Mouse (Mus musculus): ENCODE data around the gene Gm44596. TPM values are rescaled to one million over a fixed set of nuclear protein-coding genes. Genes with fewer than 3 reads are reported as not detected.

Gm44596 gene
- polyA plus RNA-seq, 1 experiment from 2014 or later: not detected

GRCm38 (mm10) chr6:128383752-128384151 is 8.4 kb downstream of the Gm44596 start:
- H3K36me3 ChIP-seq: no peaks in the 10 kb centered on the region
- H3K4me1 ChIP-seq: no peaks in the 10 kb centered on the region
- H3K4me2 ChIP-seq (replicated peaks): no peak overlapping the region
- H3K9me3 ChIP-seq: no peaks in the 10 kb centered on the region
- H3K4me3 ChIP-seq: no peak overlapping the region
- H3K9ac ChIP-seq (replicated peaks): no peak overlapping the region
- ATAC-seq (replicated peaks): no peak
- H3K27ac ChIP-seq (replicated peaks): no peak overlapping the region
- 79% methylated on average over 7 of the region's 7 CpGs for WGBS
- H3K27me3 ChIP-seq: no peaks in the 10 kb centered on the region

- no peak overlapping the region for H3K4me2 ChIP-seq (replicated peaks)
- WGBS: 80% methylated on average over 1 of the region's 1 CpGs
- H3K4me1 ChIP-seq: no peaks in the 10 kb centered on the region
- no peak overlapping the region for H3K27ac ChIP-seq (replicated peaks)
- H3K9ac ChIP-seq (replicated peaks): no peak overlapping the region
- H3K4me3 ChIP-seq: no peak overlapping the region
- ATAC-seq (replicated peaks): no peak
- H3K27me3 ChIP-seq: no peaks in the 10 kb centered on the region
- no peaks in the 10 kb centered on the region for H3K9me3 ChIP-seq
- no peaks in the 10 kb centered on the region for H3K36me3 ChIP-seq
These were observed 9.7 kb downstream of the Gm44596 start for GRCm38 (mm10) chr6:128385026-128385425.

- no peak overlapping the region for H3K27ac ChIP-seq (replicated peaks)
- 96% methylated on average over 1 of the region's 1 CpGs for WGBS
- H3K4me3 ChIP-seq: no peak overlapping the region
- H3K9ac ChIP-seq (replicated peaks): no peak overlapping the region
- H3K4me2 ChIP-seq (replicated peaks): no peak overlapping the region
- no peaks in the 10 kb centered on the region for H3K36me3 ChIP-seq
- no peaks in the 10 kb centered on the region for H3K27me3 ChIP-seq
- H3K4me1 ChIP-seq: no peaks in the 10 kb centered on the region
- ATAC-seq (replicated peaks): no peak
- no peaks in the 10 kb centered on the region for H3K9me3 ChIP-seq
These were observed 13.9 kb downstream of the Gm44596 start for GRCm38 (mm10) chr6:128389185-128389584.

GRCm38 (mm10) chr6:128390683-128391082 is 15.4 kb downstream of the Gm44596 start:
- WGBS: 55% methylated on average over 1 of the region's 1 CpGs
- Histone ChIP-seq H3K4me2 (replicated peaks) (no peak overlapping the region), H3K4me3 (no peak overlapping the region), H3K27ac (replicated peaks) (no peak overlapping the region), H3K27me3 (no peaks in the 10 kb centered on the region), H3K4me1 (no peaks in the 10 kb centered on the region), H3K36me3 (no peaks in the 10 kb centered on the region), H3K9me3 (no peaks in the 10 kb centered on the region), H3K9ac (replicated peaks) (no peak overlapping the region)
- no peak for ATAC-seq (replicated peaks)

GRCm38 (mm10) chr6:128397574-128398261 is 22.4 kb downstream of the Gm44596 start:
- Histone ChIP-seq H3K27me3 (no peaks in the 10 kb centered on the region), H3K4me2 (replicated peaks) (no peak overlapping the region), H3K4me1 (peaks cover 10% of the 10 kb centered on the region), H3K27ac (replicated peaks) (no peak overlapping the region), H3K9ac (replicated peaks) (no peak overlapping the region), H3K9me3 (no peaks in the 10 kb centered on the region), H3K4me3 (no peak overlapping the region), H3K36me3 (no peaks in the 10 kb centered on the region)
- ATAC-seq (replicated peaks): no peak
- 85% methylated on average over 7 of the region's 7 CpGs for WGBS

GRCm38 (mm10) chr6:128398996-128399395 is 23.7 kb downstream of the Gm44596 start, which contains the start of gene Nrip2:
Gene Nrip2 (plus strand): TSS chr6:128399296.
- H3K4me1 ChIP-seq: peaks cover 10% of the 10 kb centered on the region
- H3K4me2 ChIP-seq (replicated peaks): peak within 1 kb of the TSS; percentile 36
- H3K27ac ChIP-seq (replicated peaks): peak within 1 kb of the TSS; percentile 50
- H3K4me3 ChIP-seq: peak within 1 kb of the TSS; percentile 23
- WGBS: 81% methylated on average over 3 of the region's 3 CpGs
- no peaks in the 10 kb centered on the region for H3K27me3 ChIP-seq
- H3K9me3 ChIP-seq: no peaks in the 10 kb centered on the region
- no peaks in the 10 kb centered on the region for H3K36me3 ChIP-seq
- H3K9ac ChIP-seq (replicated peaks): peak within 1 kb of the TSS; percentile 22; the same call in 1 of the 2 replicates
- ATAC-seq (replicated peaks): no peak

- H3K36me3 ChIP-seq: no peaks in the 10 kb centered on the region
- H3K4me2 ChIP-seq (replicated peaks): peak overlapping the region; percentile 36
- ATAC-seq (replicated peaks): peak; percentile 83
- peak overlapping the region; percentile 23 for H3K4me3 ChIP-seq
- H3K27ac ChIP-seq (replicated peaks): peak overlapping the region; percentile 50
- WGBS: 33% methylated on average over 17 of the region's 21 CpGs
- peak overlapping the region; percentile 22; the same call in 1 of the 2 replicates for H3K9ac ChIP-seq (replicated peaks)
- peaks cover 10% of the 10 kb centered on the region for H3K4me1 ChIP-seq
- H3K27me3 ChIP-seq: no peaks in the 10 kb centered on the region
- no peaks in the 10 kb centered on the region for H3K9me3 ChIP-seq
These were observed 24.3 kb downstream of the Gm44596 start for GRCm38 (mm10) chr6:128399421-128400185.

GRCm38 (mm10) chr6:128404708-128405107 is 29.4 kb downstream of the Gm44596 start:
- Histone ChIP-seq H3K9ac (replicated peaks) (no peak overlapping the region), H3K27ac (replicated peaks) (no peak overlapping the region), H3K4me3 (no peak overlapping the region), H3K27me3 (no peaks in the 10 kb centered on the region), H3K4me1 (peaks cover 5% of the 10 kb centered on the region), H3K9me3 (no peaks in the 10 kb centered on the region), H3K36me3 (peaks cover 27% of the 10 kb centered on the region), H3K4me2 (replicated peaks) (no peak overlapping the region)
- WGBS: 70% methylated on average over 5 of the region's 5 CpGs
- no peak for ATAC-seq (replicated peaks)

GRCm38 (mm10) chr6:128408544-128409125 is 33.3 kb downstream of the Gm44596 start:
- WGBS: 87% methylated on average over 7 of the region's 7 CpGs
- Histone ChIP-seq H3K9ac (replicated peaks) (no peak overlapping the region), H3K4me2 (replicated peaks) (no peak overlapping the region), H3K36me3 (peaks cover 54% of the 10 kb centered on the region), H3K4me3 (no peak overlapping the region), H3K27ac (replicated peaks) (no peak overlapping the region), H3K27me3 (no peaks in the 10 kb centered on the region), H3K4me1 (no peaks in the 10 kb centered on the region), H3K9me3 (no peaks in the 10 kb centered on the region)
- no peak for ATAC-seq (replicated peaks)

- Histone ChIP-seq H3K9ac (replicated peaks) (no peak overlapping the region), H3K4me3 (no peak overlapping the region), H3K27ac (replicated peaks) (no peak overlapping the region), H3K4me1 (no peaks in the 10 kb centered on the region), H3K36me3 (peaks cover 54% of the 10 kb centered on the region), H3K9me3 (no peaks in the 10 kb centered on the region), H3K27me3 (no peaks in the 10 kb centered on the region), H3K4me2 (replicated peaks) (no peak overlapping the region)
- no peak for ATAC-seq (replicated peaks)
- WGBS: 94% methylated on average over 13 of the region's 13 CpGs
These were observed 35.0 kb downstream of the Gm44596 start for GRCm38 (mm10) chr6:128410305-128410704.

GRCm38 (mm10) chr6:128411115-128411514 is 35.8 kb downstream of the Gm44596 start:
- Histone ChIP-seq H3K9me3 (no peaks in the 10 kb centered on the region), H3K27me3 (no peaks in the 10 kb centered on the region), H3K4me1 (no peaks in the 10 kb centered on the region), H3K27ac (replicated peaks) (no peak overlapping the region), H3K36me3 (peaks cover 51% of the 10 kb centered on the region), H3K4me3 (no peak overlapping the region), H3K4me2 (replicated peaks) (no peak overlapping the region), H3K9ac (replicated peaks) (no peak overlapping the region)
- ATAC-seq (replicated peaks): peak; percentile 44; the same call in 1 of the 2 replicates
- WGBS: 14% methylated on average over 3 of the region's 3 CpGs

- Histone ChIP-seq H3K9me3 (no peaks in the 10 kb centered on the region), H3K4me3 (no peak overlapping the region), H3K9ac (replicated peaks) (no peak overlapping the region), H3K4me1 (no peaks in the 10 kb centered on the region), H3K36me3 (peaks cover 16% of the 10 kb centered on the region; the same call in 1 of the 2 replicates), H3K27ac (replicated peaks) (no peak overlapping the region), H3K27me3 (no peaks in the 10 kb centered on the region), H3K4me2 (replicated peaks) (no peak overlapping the region)
- 88% methylated on average over 5 of the region's 5 CpGs for WGBS
- no peak for ATAC-seq (replicated peaks)
These were observed 40.9 kb downstream of the Gm44596 start for GRCm38 (mm10) chr6:128416169-128416568.
